Mouse (Mus musculus): ENCODE measurements around the gene Pank4. TPM values are rescaled to one million over a fixed set of nuclear protein-coding genes. Genes with fewer than 3 reads are reported as not detected.

Gene Pank4
- total and polyA plus RNA-seq, 2 experiments = 13.5 to 19.5 TPM

- H3K36me3 ChIP-seq (ENCODE audit: control insufficient read depth, insufficient read depth, low read length) = no peaks in the 10 kb centered on the region
- H3K4me1 ChIP-seq (ENCODE audit: control insufficient read depth, insufficient read depth, low read length) = no peaks in the 10 kb centered on the region
- WGBS = 70% methylated on average over 9 of the region's 9 CpGs
- no peak overlapping the region for H3K27ac ChIP-seq (replicated peaks; ENCODE audit: insufficient read depth, low read depth, low read length)
- H3K4me3 ChIP-seq (ENCODE audit: insufficient read depth, low read depth, low read length) = no peak overlapping the region
- no peak overlapping the region for H3K9ac ChIP-seq (ENCODE audit: low read depth, low read length)
- no peaks in the 10 kb centered on the region for H3K79me2 ChIP-seq (ENCODE audit: control insufficient read depth, insufficient read depth, low read length)
- TF ChIP-seq POLR2A (IDR thresholded peaks at IDR 0.05; ENCODE audit: extremely low read depth, insufficient read depth, low read length) (no peak), CTCF (IDR thresholded peaks at IDR 0.05; ENCODE audit: low read depth, low read length) (no peak)
- H3K27me3 ChIP-seq (ENCODE audit: control insufficient read depth, insufficient read depth, low read length) = peaks cover 31% of the 10 kb centered on the region
- DNase-seq (ENCODE audit: extremely low read depth, low read depth, low spot score) = no peak
Measured at GRCm38 (mm10) chr4:154956604-154957003, 7.3 kb upstream of the Pank4 start.

GRCm38 (mm10) chr4:154957289-154957993, 6.5 kb upstream of the Pank4 start:
- peaks cover 32% of the 10 kb centered on the region for H3K27me3 ChIP-seq (ENCODE audit: control insufficient read depth, insufficient read depth, low read length)
- H3K4me3 ChIP-seq (ENCODE audit: insufficient read depth, low read depth, low read length) = no peak overlapping the region
- no peaks in the 10 kb centered on the region for H3K36me3 ChIP-seq (ENCODE audit: control insufficient read depth, insufficient read depth, low read length)
- no peaks in the 10 kb centered on the region for H3K79me2 ChIP-seq (ENCODE audit: control insufficient read depth, insufficient read depth, low read length)
- no peaks in the 10 kb centered on the region for H3K4me1 ChIP-seq (ENCODE audit: control insufficient read depth, insufficient read depth, low read length)
- H3K27ac ChIP-seq (replicated peaks; ENCODE audit: insufficient read depth, low read depth, low read length) = no peak overlapping the region
- no peak for TF ChIP-seq POLR2A (IDR thresholded peaks at IDR 0.05; ENCODE audit: extremely low read depth, insufficient read depth, low read length)
- no peak for TF ChIP-seq CTCF (IDR thresholded peaks at IDR 0.05; ENCODE audit: low read depth, low read length)
- no peak overlapping the region for H3K9ac ChIP-seq (ENCODE audit: low read depth, low read length)
- 66% methylated on average over 13 of the region's 13 CpGs for WGBS
- DNase-seq (ENCODE audit: extremely low read depth, low read depth, low spot score) = no peak

GRCm38 (mm10) chr4:154958171-154958570, 5.8 kb upstream of the Pank4 start:
- H3K4me3 ChIP-seq (ENCODE audit: insufficient read depth, low read depth, low read length) = no peak overlapping the region
- no peak overlapping the region for H3K27ac ChIP-seq (replicated peaks; ENCODE audit: insufficient read depth, low read depth, low read length)
- H3K9ac ChIP-seq (ENCODE audit: low read depth, low read length) = no peak overlapping the region
- H3K79me2 ChIP-seq (ENCODE audit: control insufficient read depth, insufficient read depth, low read length) = no peaks in the 10 kb centered on the region
- peaks cover 28% of the 10 kb centered on the region for H3K27me3 ChIP-seq (ENCODE audit: control insufficient read depth, insufficient read depth, low read length)
- DNase-seq (ENCODE audit: extremely low read depth, low read depth, low spot score) = no peak
- TF ChIP-seq CTCF (IDR thresholded peaks at IDR 0.05; ENCODE audit: low read depth, low read length) = no peak
- no peak for TF ChIP-seq POLR2A (IDR thresholded peaks at IDR 0.05; ENCODE audit: extremely low read depth, insufficient read depth, low read length)
- 13% methylated on average over 15 of the region's 15 CpGs for WGBS
- no peaks in the 10 kb centered on the region for H3K36me3 ChIP-seq (ENCODE audit: control insufficient read depth, insufficient read depth, low read length)
- H3K4me1 ChIP-seq (ENCODE audit: control insufficient read depth, insufficient read depth, low read length) = no peaks in the 10 kb centered on the region

GRCm38 (mm10) chr4:154958621-154959020, 5.3 kb upstream of the Pank4 start:
- TF ChIP-seq CTCF (IDR thresholded peaks at IDR 0.05; ENCODE audit: low read depth, low read length) = no peak
- TF ChIP-seq POLR2A (IDR thresholded peaks at IDR 0.05; ENCODE audit: extremely low read depth, insufficient read depth, low read length) = no peak
- Histone ChIP-seq H3K9ac (ENCODE audit: low read depth, low read length) (no peak overlapping the region), H3K79me2 (ENCODE audit: control insufficient read depth, insufficient read depth, low read length) (no peaks in the 10 kb centered on the region), H3K4me3 (ENCODE audit: insufficient read depth, low read depth, low read length) (no peak overlapping the region), H3K27ac (replicated peaks; ENCODE audit: insufficient read depth, low read depth, low read length) (no peak overlapping the region), H3K36me3 (ENCODE audit: control insufficient read depth, insufficient read depth, low read length) (no peaks in the 10 kb centered on the region), H3K4me1 (ENCODE audit: control insufficient read depth, insufficient read depth, low read length) (no peaks in the 10 kb centered on the region), H3K27me3 (ENCODE audit: control insufficient read depth, insufficient read depth, low read length) (peaks cover 27% of the 10 kb centered on the region)
- DNase-seq (ENCODE audit: extremely low read depth, low read depth, low spot score) = no peak
- 34% methylated on average over 8 of the region's 8 CpGs for WGBS

- DNase-seq (ENCODE audit: extremely low read depth, low read depth, low spot score) = no peak
- Histone ChIP-seq H3K4me3 (ENCODE audit: insufficient read depth, low read depth, low read length) (peak overlapping the region; percentile 33; the same call in 1 of the 2 replicates), H3K27ac (replicated peaks; ENCODE audit: insufficient read depth, low read depth, low read length) (no peak overlapping the region), H3K9ac (ENCODE audit: low read depth, low read length) (no peak overlapping the region), H3K27me3 (ENCODE audit: control insufficient read depth, insufficient read depth, low read length) (peaks cover 23% of the 10 kb centered on the region), H3K36me3 (ENCODE audit: control insufficient read depth, insufficient read depth, low read length) (no peaks in the 10 kb centered on the region), H3K4me1 (ENCODE audit: control insufficient read depth, insufficient read depth, low read length) (peaks cover 3% of the 10 kb centered on the region), H3K79me2 (ENCODE audit: control insufficient read depth, insufficient read depth, low read length) (peaks cover 4% of the 10 kb centered on the region; the same call in 1 of the 2 replicates)
- 33% methylated on average over 20 of the region's 20 CpGs for WGBS
- TF ChIP-seq CTCF (IDR thresholded peaks at IDR 0.05; ENCODE audit: low read depth, low read length) (no peak), POLR2A (IDR thresholded peaks at IDR 0.05; ENCODE audit: extremely low read depth, insufficient read depth, low read length) (no peak)
Measured at GRCm38 (mm10) chr4:154960021-154960689, 3.8 kb upstream of the Pank4 start.

Measured in liver, adult 2 months (tissue).